Mouse (Mus musculus) right cerebral cortex, postnatal 14 days (tissue): ENCODE measurements around the gene Nav1.

ENCODE experiments used
- DNase-seq: peaks from one replicate; pipeline ENCODE4 v3.0.0; 2022

The Nav1 gene

GRCm38 (mm10) chr1:135429901-135430668, 177.0 kb downstream of the Nav1 start, which contains the start of gene Ipo9:
Gene Ipo9 (minus strand): TSS chr1:135430499.
- DNase-seq, result peak; percentile 95

GRCm38 (mm10) chr1:135427390-135427789, 179.7 kb downstream of the Nav1 start:
- no peak for DNase-seq

GRCm38 (mm10) chr1:135426645-135427044, 180.4 kb downstream of the Nav1 start:
- no peak for DNase-seq

GRCm38 (mm10) chr1:135422772-135423171, 184.3 kb downstream of the Nav1 start:
- DNase-seq, result no peak

- DNase-seq, result no peak
These were observed 193.1 kb downstream of the Nav1 start for GRCm38 (mm10) chr1:135413996-135414395.

GRCm38 (mm10) chr1:135412130-135412529, 195.0 kb downstream of the Nav1 start:
- no peak for DNase-seq

GRCm38 (mm10) chr1:135410967-135411366, 196.1 kb downstream of the Nav1 start:
- DNase-seq, result no peak

GRCm38 (mm10) chr1:135408973-135409372, 198.1 kb downstream of the Nav1 start:
- DNase-seq, result no peak

GRCm38 (mm10) chr1:135405356-135405755, 201.7 kb downstream of the Nav1 start:
- DNase-seq, result no peak

GRCm38 (mm10) chr1:135401452-135402110, 205.5 kb downstream of the Nav1 start:
- DNase-seq, result no peak

- no peak for DNase-seq
These were observed 207.6 kb downstream of the Nav1 start for GRCm38 (mm10) chr1:135399466-135399865.

- DNase-seq, result no peak
These were observed 221.9 kb downstream of the Nav1 start for GRCm38 (mm10) chr1:135385161-135385560.
